Mouse (Mus musculus): ENCODE results near the gene Plce1.
"Not testable (repeated sequence)": the region's sequence is repeated elsewhere in the genome, so short reads cannot be mapped to it uniquely, and the experiment has no call there.

The Plce1 gene

DNA sequence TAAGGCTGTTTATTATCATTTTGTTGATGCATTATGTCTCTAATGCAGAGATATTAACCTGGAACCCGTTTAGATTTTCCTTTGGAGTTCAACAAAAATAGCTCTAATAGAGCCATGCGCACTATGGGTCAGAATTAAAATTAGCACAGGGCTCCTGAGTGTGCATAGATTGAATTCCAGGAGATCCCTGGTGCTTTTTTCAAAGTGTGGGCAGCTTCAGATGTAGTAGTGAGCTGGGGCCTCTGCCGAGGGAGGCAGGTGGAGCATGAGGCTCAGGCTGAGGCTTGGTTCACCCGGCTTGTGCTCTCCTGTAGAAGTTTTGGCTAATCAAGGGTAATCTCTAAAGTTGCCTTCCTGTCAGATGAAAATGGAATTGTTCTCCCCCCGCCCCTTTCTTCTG is 17.3 kb downstream of the Plce1 start:
- no peak for DNase-seq (ENCODE audit: low spot score in 2 of 2)

DNA sequence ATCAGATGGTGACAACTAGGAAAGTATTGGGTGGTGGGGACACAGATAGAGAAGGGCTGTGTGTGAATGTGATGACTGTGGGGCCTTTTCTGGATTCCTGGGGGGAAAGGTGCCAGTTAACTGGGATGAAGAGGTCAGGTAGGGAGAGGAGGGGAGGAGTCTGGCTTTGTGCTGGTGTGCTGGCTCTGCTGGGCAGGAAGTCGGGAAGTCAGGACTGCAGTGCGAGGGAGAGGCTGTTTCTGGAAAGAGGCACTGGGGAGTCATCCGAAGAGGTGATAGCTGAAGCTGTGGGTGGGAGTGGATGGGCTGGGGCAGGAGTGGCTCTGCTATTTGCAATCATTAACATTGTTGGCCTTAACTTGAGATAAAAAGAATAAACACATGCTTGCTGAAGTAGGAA is 23.7 kb downstream of the Plce1 start:
- DNase-seq (ENCODE audit: low spot score in 2 of 2), result no peak

DNA sequence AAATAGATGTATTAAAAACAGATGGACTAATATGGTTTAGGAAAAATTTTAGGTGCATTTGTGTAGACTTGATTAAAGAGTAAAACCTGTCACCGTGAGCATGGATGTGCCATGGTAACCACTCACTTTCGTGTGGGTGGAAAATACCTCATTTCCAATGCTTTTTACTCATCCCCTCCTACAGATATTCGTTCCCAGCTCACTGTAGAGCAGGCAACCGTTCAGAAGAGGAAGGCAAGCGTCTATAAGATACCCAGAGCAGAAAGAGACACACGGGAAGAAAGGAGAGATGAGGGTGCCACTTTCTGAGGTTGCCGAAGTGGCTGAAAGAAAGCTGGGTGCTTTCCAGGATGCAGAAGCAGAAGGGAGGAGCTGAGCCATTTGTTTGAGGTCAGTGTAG is 25.2 kb downstream of the Plce1 start:
- DNase-seq (ENCODE audit: low spot score in 2 of 2), result no peak

DNA sequence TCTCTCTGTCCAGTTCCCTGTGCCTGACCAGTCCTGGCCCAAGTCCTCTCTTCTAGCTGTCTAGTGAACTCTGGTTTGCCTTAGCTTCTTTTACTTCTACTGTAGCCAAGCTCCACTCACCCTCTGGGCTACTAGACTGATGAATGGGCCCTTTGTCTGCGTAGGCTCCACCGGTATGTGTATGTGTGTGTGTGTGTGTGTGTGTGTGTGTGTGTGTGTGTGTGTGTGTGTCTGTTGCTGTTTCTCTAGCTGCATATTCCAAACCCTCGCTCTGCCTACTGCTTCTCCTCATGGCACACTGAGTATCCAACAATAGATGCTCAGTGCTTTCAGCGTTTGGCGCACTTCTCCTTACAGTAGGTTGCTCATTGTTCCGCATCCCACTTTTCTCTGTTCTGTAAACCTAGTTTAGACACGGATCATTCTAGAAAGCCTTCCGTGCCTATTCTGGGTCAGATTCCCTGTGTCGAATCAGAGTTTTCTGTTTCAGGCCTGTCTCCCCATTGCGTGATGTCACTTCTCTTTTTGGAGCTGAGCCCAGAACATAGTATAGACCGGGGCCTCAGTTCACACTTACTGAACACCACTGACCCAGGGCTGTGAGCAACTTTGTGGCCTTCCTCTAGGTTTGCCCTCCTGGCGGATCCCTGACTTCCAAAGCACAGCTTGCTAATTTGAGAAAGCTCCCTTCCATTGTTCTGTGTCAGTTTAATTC is 26.5 kb downstream of the Plce1 start:
- no peak for DNase-seq (ENCODE audit: low spot score in 2 of 2)

DNA sequence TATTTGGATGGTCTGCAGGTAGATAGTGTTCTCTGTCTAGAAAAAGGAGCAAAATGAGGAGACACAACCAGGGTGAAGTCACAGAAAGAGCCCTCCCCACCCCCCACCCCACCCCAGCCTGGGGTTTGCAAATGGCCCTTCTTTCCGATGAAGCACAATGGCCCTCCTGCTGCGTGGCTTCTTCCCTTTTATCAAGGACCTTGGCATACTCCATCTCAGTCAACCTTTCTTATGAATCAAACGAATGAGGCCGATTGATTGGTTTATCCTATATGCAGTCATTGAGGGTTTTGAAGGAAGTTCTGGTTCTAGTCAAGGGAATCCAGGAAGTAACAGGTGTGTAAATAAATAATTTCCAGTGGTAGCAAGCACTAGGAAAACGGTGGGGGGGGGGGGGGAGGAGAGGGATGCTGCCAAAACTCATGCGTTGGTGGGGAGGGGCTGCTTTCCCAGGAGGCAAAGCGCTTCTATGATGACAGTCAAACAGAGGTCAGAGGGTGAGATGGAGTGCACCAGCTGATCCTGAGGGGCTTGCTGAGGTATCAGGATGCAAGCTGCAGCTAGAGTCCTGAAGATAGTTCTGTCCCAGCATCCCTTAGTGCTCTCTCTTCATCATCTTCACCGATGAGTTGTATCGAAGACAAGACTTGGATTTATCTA is 27.2 kb downstream of the Plce1 start:
- DNase-seq (ENCODE audit: low spot score in 2 of 2), result no peak

DNA sequence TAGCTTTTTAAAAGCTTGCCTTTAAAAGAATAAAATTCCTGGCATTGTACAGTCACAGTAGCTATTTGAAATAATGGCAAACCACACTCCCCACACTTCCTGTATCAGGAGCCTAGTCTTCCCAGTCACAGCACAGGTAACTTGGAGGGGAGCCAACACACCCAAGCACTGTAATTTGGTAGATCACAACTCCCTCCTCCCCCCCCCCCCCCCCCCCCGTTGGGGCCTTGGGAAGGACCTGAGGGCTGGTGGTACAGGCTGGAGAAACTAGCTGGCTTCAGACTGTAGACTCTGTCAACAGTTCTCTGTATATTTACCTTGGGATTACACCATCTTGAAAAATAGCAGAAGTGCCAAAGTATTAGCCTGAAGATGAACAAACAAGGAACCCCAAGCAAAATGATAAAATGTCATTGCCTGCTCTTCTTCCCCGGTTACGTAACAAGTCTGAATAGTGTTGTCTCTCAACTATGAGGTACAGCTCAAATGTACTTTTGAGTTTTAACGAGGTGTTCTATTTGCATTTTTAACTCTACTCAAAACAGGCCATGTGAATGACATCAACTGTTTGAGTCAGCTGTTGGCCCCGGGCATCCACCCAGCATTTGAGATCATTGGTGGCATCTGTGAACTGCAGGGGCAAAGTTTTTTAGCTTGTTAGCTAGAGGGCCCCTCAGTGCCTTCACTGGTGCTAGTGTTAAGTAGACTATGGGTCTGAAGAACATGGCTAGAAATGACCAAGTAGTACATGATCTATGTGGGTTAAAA is 33.7 kb downstream of the Plce1 start:
- no peak for DNase-seq (ENCODE audit: low spot score in 2 of 2)

DNA sequence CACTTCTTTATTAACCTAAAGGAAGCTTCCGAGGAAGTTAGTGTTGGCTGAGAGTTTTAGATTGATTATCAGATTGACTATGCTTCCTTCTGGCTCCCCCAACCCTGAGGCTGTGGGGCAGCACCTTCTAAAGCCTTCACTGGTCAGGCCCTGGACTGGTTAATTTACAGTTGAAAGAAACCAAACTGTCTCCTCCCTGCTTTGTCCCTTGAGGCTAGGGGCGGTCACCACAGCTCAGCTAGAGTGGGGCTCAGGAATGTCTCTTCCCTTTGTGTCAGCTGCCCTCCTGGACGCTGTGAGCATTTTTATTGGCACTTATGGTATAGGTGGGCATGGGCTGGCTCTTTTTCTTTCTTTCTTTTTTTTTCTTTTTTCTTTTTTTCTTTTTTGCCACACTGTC is 45.9 kb downstream of the Plce1 start:
- DNase-seq (ENCODE audit: low spot score in 2 of 2), result no peak

DNA sequence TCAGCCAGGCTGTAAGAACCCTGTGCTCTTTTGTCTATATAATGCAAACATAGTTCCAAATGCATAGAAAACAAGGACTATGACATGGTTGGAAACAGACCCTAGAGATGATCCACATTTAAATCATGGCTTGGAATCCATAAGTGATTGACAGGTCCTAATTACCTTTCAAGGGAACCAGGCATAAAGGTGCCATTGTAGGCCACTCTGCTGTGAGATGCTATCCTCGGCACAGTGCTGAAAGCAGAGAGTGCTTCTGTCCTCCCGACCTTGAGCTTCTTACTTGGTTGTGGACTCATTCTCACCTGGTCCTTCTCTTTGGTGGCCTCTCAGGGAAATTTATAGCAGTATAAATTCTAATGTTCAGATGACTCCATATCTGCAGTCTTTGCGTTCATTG is 46.6 kb downstream of the Plce1 start:
- DNase-seq (ENCODE audit: low spot score in 2 of 2), result no peak

DNA sequence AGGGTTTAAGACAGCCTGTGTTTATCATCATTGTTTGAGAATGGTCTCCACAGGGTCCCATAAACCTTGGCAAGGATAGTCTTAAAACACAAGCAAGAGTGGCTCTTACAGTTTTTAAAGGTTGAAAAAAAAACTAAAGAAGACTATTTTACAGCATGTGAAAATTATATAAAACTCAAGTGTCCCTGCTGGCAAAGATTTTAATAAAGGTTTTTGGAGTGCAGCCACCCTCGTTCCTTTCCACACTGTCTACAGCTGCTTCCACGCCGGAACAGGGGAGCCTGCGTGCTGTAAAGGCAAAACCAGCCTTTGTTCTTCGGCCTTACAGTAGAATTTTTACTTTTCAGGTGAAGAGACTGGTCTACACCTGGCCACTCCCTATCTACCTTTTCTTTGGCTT is 52.3 kb downstream of the Plce1 start:
- DNase-seq (ENCODE audit: low spot score in 2 of 2), result no peak

DNA sequence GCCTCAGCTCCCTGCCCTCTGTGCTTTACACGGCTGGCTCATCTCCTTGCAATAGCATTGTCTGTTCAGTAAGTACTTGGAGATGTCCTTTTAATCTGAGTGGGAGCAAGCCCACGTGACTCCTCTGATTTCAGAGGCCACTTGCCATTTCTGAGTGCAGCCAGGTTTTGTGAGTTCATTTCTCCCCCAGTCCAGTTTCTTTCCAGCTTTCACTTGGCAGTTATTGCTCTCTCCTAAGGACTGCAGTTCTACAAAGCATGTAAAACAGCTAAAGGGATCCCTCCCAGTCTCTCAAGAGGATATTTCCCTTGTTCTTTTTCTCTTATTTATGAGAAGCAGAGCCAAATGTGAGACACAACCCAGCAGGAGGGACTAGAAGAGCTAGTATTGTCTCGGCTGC is 58.4 kb downstream of the Plce1 start:
- no peak for DNase-seq (ENCODE audit: low spot score in 2 of 2)

DNA sequence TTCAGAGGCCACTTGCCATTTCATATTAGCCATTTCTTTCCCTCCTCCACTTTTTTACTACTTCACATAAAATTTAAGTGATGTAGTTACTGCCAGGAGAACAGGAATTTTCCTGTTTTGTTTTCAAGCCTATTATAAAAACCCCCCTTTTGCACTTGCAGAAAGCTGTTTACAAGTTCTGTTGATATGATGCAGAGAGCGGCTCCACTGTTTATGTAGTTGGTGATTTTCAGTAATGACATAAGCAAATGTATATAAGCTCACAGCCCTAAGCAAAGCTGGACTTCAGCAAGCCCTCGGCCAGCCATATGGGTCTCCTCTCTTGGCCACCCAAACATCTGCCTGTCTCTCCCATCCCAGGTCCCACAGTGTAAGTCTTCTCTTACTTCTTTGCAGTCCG is 59.6 kb downstream of the Plce1 start:
- no peak for DNase-seq (ENCODE audit: low spot score in 2 of 2)

DNA sequence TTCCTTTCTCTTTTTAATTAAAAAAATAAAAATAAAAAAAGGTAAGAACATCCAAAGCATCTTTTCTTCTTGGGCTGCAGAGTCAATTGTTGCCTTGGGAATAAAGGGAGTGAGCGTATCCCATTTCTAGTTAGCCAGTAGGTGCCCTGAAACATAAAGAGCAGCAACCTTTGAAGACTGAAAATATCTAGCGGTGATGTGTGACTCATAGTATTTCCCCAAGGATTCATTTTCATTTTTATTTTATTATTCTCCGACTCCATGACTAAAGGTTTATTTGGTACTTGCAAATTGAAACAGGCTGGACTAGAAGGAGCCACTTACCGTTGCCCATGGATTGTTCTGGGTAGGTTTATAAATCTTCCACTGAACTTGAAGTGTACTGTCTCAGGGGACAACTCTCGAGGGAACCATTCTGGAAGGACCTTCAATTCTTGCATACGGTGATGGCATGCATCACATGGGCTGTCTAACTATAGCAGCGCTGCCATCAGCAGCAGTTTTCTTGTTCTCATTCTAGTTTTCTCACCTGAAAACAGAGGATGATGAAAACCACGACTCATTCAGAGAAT is 68.7 kb downstream of the Plce1 start:
- no peak for DNase-seq (ENCODE audit: low spot score in 2 of 2)

DNA sequence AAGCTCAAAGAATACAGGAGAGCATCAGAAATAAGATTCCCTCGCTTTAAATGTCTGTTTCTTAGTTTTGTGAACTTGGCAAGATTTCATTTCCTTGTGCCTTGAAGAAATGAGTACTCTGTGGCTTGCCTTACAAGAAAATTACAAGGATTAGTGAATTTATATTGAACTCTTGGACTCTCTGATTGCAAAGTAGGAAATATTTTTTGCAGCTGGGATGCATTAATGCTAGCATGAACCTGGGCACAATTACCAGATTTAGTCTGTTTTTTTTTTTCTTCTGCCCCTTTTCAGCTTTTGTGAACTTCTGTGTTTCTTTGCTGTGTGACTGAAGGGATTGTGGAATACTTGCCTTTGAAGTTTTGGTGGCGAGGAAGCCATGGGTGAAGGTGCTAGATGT is 72.6 kb downstream of the Plce1 start:
- DNase-seq (ENCODE audit: low spot score in 2 of 2), result no peak

DNA sequence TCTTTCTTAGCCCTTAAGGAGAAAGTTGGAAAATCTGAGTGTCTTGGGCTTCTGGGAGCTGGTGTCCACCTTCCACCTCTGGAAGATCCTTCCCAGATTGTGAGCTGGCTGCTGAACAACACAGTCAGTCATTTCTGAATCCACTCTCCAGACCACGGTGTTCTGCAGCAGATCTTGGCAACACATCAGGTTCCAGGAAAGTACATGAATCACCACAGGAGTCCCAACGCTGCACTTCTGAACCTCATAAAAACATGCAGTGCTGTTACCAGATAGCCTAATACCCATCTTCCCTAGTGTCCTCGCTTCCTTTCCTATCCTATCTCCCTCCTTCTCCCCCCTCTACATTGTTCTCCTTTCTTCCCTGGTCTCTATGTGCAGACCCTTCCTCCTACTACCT is 74.5 kb downstream of the Plce1 start:
- DNase-seq (ENCODE audit: low spot score in 2 of 2), result no peak

DNA sequence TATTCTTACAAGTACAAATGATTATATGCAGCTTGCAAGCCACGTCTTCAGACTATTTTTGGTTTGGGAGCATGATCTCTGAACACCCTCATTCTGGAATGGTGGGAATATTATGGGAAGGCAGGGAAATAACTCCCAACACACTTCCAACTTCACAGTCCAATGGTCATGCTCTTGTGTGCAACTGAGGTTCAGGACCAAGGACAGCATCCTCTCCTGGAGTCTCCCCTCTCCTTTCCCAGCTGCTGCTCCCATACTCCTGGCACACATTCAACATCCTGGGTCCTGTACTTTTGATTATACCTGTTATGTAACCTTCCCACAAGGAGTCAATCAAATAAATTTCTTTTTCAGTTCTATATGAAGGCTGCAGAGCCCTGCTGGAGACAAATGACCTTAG is 77.9 kb downstream of the Plce1 start:
- no peak for DNase-seq (ENCODE audit: low spot score in 2 of 2)

DNA sequence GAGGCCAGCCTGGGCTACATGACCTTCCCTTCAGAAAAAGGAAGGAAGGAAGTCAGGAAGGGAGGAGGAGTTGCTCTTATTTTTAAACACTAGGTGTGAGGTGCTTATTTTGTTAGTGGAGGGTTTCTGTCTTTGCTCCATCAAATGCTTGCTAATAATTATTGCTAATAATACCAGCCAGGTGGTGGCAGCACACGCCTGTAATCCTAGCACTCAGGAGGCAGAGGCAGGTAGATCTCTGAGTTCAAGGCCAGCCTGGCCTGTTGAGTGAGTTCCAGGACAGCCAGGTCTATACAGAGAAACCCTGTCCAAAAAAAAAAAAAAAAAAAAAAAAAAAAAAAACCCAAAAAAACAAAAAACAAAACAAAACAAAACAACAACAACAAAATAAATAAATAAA is 81.0 kb downstream of the Plce1 start:
- DNase-seq (ENCODE audit: low spot score in 2 of 2), result not testable (repeated sequence)

DNA sequence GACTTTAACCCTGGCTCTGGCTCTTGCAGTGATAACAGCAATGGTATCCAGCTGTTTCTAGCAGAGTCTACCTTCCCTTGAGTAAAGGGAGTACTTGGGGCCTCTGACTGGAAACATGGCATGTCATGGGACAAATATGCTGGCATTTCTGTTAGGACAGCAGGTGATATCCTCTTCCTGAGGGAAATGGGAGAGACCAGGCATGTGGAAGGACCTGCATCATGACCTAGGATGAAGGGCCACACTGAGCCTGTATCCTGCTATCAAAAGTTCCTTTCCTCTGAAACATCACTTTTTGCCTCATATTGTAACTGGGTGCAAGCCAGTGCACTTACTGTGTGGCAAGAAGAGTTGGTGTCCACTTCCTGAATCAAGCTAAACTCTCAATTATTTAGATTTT is 85.2 kb downstream of the Plce1 start:
- DNase-seq (ENCODE audit: low spot score in 2 of 2), result no peak

DNA sequence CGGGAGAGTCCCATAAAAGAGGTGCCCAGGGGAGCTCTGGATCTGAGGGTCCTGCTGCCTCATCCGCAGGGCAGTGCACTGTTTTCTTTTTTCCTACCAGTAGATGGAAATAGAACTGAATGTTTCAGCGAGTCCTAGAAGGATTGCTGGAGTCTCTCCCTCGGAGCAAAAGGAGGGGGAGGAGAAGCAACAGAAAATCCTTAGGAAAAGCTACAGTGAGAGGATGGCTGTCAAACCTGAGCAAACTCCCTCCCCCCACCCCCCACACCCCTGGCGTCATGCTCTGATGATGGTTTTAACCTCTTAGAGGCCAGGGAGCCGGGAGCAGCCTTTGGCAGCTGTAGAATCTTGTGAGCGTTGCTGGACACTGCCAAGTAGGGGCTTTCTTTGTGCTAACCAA is 85.8 kb downstream of the Plce1 start:
- no peak for DNase-seq (ENCODE audit: low spot score in 2 of 2)

DNA sequence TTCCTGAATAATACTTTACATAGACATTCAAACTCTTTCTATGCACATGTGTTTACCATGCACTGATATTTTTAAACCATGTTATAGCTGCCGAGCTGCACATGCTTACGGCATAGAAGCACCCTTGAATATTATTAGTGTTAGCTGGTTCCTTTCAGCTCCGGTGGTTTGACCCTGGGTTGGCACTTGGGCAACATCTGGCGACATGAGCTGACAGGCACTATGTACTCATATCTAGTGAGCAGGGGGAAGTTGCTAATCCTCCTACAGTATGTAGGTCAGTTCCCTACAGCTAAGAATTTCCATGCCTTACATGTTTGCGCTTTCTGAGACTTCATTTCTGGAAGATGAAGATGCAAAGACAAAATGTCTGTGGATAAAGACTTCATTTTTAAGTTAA is 86.4 kb downstream of the Plce1 start:
- DNase-seq (ENCODE audit: low spot score in 2 of 2), result no peak

DNA sequence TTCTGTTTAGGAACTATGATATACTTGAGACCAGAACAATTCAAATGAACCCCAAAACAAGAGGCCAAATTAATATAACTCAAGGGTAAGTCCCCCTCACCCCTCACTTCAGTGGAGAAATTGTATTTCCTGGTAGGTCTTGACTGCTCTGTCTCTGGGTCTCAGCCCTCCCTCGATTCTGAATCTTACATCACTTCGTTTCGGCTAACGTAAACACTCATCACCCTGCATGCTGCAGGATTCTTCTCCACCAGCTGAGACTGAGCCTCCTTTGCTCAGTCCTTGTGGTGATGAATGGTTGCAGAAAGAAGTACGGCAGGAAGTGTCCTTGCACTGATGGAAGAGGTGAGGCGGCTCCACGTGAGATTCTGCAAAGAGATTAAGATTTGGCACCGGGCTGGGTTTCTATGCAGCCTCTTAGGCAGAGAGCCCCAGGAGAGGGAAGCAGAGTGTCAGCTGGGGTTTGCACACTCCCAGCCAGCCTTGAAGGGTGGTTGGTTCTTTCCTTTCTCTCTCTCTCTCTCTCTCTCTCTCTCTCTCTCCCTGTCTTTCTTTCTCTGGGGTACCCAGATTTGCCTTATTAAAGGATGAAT is 97.7 kb downstream of the Plce1 start:
- no peak for DNase-seq (ENCODE audit: low spot score in 2 of 2)

DNA sequence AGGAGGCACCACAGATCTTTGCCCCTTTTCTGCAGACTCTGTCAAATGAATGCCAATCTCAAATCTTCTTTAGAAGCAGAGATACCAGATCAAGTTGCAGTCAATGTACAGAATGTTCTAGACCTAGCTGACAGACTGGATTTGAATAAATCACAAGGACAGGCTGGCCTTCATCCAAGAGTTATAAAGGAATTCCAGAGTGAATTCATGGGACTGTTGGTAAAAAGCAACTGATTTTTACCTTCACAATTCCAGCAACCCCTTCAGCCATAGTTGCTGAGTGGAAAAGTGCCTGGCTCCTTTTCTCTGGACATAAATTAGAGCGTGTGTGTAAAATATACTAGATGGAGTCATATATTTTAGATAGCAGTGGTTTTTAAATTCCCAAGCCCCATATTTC is 102.0 kb downstream of the Plce1 start:
- no peak for DNase-seq (ENCODE audit: low spot score in 2 of 2)

DNA sequence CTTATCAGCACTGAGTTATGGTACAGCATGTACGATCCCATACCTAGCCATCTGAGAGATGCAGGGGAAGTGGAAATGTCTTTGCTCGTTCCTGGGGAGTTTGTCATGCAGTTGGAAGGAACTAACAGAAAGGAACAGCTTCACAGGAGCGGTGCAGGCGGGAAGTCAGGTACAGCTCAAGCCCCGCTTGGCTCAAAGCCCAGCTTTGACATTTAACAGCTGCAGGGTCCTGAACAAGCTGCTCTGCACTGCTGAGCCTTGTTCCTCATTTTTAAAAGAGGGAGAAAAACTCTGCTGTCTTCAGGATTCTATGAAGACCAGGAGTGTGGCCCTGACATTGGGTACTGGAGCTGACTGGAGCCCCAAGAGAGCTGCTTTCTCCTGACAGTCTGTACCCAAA is 106.7 kb downstream of the Plce1 start:
- DNase-seq (ENCODE audit: low spot score in 2 of 2), result no peak
